Mouse (Mus musculus) myocyte (in vitro differentiated cells): Measurements from ENCODE around the gene 2310007B03Rik. TPM values are rescaled to one million over a fixed set of nuclear protein-coding genes. Genes with fewer than 3 reads are reported as not detected.
A peak's percentile ranks its signal among the peaks of the same experiment; 100 is the strongest.

Source experiments
- H3K27me3 ChIP-seq: one replicate; pipeline ENCODE4 v1.6.1; 2011; ENCODE audit not compliant: control insufficient read depth, insufficient read depth, insufficient read length
- H3K36me3 ChIP-seq: one replicate; pipeline ENCODE4 v1.6.1; 2011; ENCODE audit not compliant: control insufficient read depth, insufficient read depth
- H3K4me2 ChIP-seq: one replicate; pipeline ENCODE4 v1.6.1; 2011; ENCODE audit warnings: low read depth, control low read depth
- H3K4me3 ChIP-seq: one replicate; pipeline ENCODE4 v1.5.1; 2011; ENCODE audit warnings: mild to moderate bottlenecking, control low read depth, moderate library complexity
- H3K79me2 ChIP-seq: one replicate; pipeline ENCODE4 v1.6.1; 2011; ENCODE audit not compliant: control insufficient read depth, insufficient read depth
- H3ac ChIP-seq: one replicate; pipeline ENCODE4 v1.6.1; 2011; ENCODE audit not compliant: control insufficient read depth, insufficient read length
- CEBPB ChIP-seq: IDR thresholded peaks from 2 replicates; pipeline ENCODE4 v1.6.1; 2011; ENCODE audit warnings: mild to moderate bottlenecking, moderate library complexity; ENCODE audit not compliant: poor library complexity, insufficient read depth, severe bottlenecking
- E2F4 ChIP-seq: IDR thresholded peaks from one replicate; pipeline ENCODE4 v1.6.1; 2011; ENCODE audit warnings: mild to moderate bottlenecking, control low read depth, moderate library complexity; ENCODE audit not compliant: insufficient read depth
- MAX ChIP-seq: IDR thresholded peaks from one replicate; pipeline ENCODE4 v1.6.1; 2011; ENCODE audit warnings: low read depth, mild to moderate bottlenecking, control low read depth
- MYOD1 ChIP-seq, 3 experiments: IDR thresholded peaks; one replicate each; pipeline ENCODE4 v1.6.1; 2011; ENCODE audit warnings: control low read depth in 2 of 3, low read depth in 2 of 3, mild to moderate bottlenecking in 2 of 3, moderate library complexity in 1 of 3; ENCODE audit not compliant: insufficient read length in 2 of 3, control insufficient read depth in 1 of 3
- MYOG ChIP-seq, 3 experiments: IDR thresholded peaks; one replicate each; pipeline ENCODE4 v1.6.1; 2011; ENCODE audit warnings: control low read depth in 2 of 3, low read depth in 2 of 3, mild to moderate bottlenecking in 2 of 3; ENCODE audit not compliant: insufficient read length in 2 of 3, control insufficient read depth in 1 of 3, insufficient read depth in 1 of 3
- POLR2A ChIP-seq: IDR thresholded peaks from one replicate; pipeline ENCODE4 v1.6.1; 2011; ENCODE audit warnings: low read depth, mild to moderate bottlenecking, control low read depth, moderate library complexity; ENCODE audit not compliant: insufficient read length
- POLR2AphosphoS2 ChIP-seq: IDR thresholded peaks from one replicate; pipeline ENCODE4 v1.6.1; 2011; ENCODE audit warnings: low read depth, control low read depth; ENCODE audit not compliant: insufficient read length
- REST ChIP-seq: IDR thresholded peaks from one replicate; pipeline ENCODE4 v1.6.1; 2011; ENCODE audit warnings: mild to moderate bottlenecking, control low read depth, moderate library complexity; ENCODE audit not compliant: insufficient read depth, insufficient read length
- SRF ChIP-seq: IDR thresholded peaks from one replicate; pipeline ENCODE4 v1.6.1; 2011; ENCODE audit warnings: low read depth; ENCODE audit not compliant: control insufficient read depth, insufficient read length
- TCF12 ChIP-seq: IDR thresholded peaks from one replicate; pipeline ENCODE4 v1.6.1; 2011; ENCODE audit warnings: mild to moderate bottlenecking, control low read depth; ENCODE audit not compliant: poor library complexity, insufficient read depth, severe bottlenecking
- TCF3 ChIP-seq: IDR thresholded peaks from one replicate; pipeline ENCODE4 v1.6.1; 2011; ENCODE audit warnings: low read depth, control low read depth; ENCODE audit not compliant: insufficient read length
- USF1 ChIP-seq: IDR thresholded peaks from one replicate; pipeline ENCODE4 v1.6.1; 2011; ENCODE audit warnings: low read depth, mild to moderate bottlenecking, control low read depth, moderate library complexity
- polyA plus RNA-seq: library from polyadenylated mRNA; unstranded; fragments of >200 nt; fragmentation: generic; extraction: Trizol; gene quantifications from one replicate; pipeline ENCODE4 v1.2.1, GENCODE M21; 2012; ENCODE audit warnings: missing spikeins

The 2310007B03Rik gene
- polyA plus RNA-seq, 1 experiment = 0.06 TPM

GRCm38 (mm10) chr1:93175849-93176248, 15.1 kb upstream of the 2310007B03Rik start:
- no peaks in the 10 kb centered on the region for H3K27me3 ChIP-seq
- H3K4me2 ChIP-seq = no peak overlapping the region
- H3ac ChIP-seq = no peak overlapping the region
- no peak overlapping the region for H3K4me3 ChIP-seq
- TF ChIP-seq E2F4 (no peak), POLR2A (no peak), TCF3 (no peak), TCF12 (no peak), USF1 (no peak), POLR2AphosphoS2 (no peak), SRF (no peak), REST (no peak), MYOD1 (IDR thresholded peaks at IDR 0.05; ENCODE audit: control insufficient read depth in 1 of 3, insufficient read length in 2 of 3, low read depth in 2 of 3) (no peak), MYOG (IDR thresholded peaks at IDR 0.05; ENCODE audit: control insufficient read depth in 1 of 3, insufficient read depth in 1 of 3, insufficient read length in 2 of 3, low read depth in 2 of 3) (no peak), CEBPB (no peak)
- H3K36me3 ChIP-seq = no peaks in the 10 kb centered on the region
- no peaks in the 10 kb centered on the region for H3K79me2 ChIP-seq

DNA sequence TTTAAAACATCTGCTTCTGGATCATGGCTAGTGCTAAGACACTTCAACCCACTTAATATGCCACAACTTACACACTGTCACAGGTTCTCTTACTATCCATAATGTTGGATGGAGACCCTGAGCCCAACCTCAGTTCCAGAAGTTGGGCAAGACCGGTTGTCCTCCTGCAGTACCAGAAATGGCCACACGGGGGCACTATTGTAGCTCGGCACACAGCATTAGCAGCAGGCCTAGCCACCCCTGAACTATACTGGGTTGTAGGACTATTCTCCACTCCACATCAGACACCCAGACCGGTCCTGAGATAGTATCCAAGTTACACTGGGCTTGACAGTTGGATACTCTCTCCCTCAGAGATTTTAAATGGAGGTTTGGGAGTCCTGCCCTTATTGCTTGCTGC, 13.7 kb upstream of the 2310007B03Rik start:
- no peak for TF ChIP-seq USF1
- no peak for TF ChIP-seq CEBPB
- TF ChIP-seq SRF = no peak
- no peak for TF ChIP-seq E2F4
- TF ChIP-seq MYOG (IDR thresholded peaks at IDR 0.05; ENCODE audit: control insufficient read depth in 1 of 3, insufficient read depth in 1 of 3, insufficient read length in 2 of 3, low read depth in 2 of 3) = no peak
- no peak for TF ChIP-seq POLR2A
- TF ChIP-seq TCF12 = no peak
- no peak for TF ChIP-seq MAX
- H3K27me3 ChIP-seq = no peaks in the 10 kb centered on the region
- no peak overlapping the region for H3K4me3 ChIP-seq
- no peak overlapping the region for H3K4me2 ChIP-seq
- no peak overlapping the region for H3ac ChIP-seq
- H3K36me3 ChIP-seq = no peaks in the 10 kb centered on the region
- no peaks in the 10 kb centered on the region for H3K79me2 ChIP-seq

GRCm38 (mm10) chr1:93173665-93174064, 12.9 kb upstream of the 2310007B03Rik start:
- H3K79me2 ChIP-seq = no peaks in the 10 kb centered on the region
- H3K36me3 ChIP-seq = no peaks in the 10 kb centered on the region

GRCm38 (mm10) chr1:93168295-93168775, 7.6 kb upstream of the 2310007B03Rik start, which contains the start of gene Crocc2:
Crocc2 (plus strand) TSS chr1:93168725.
- no peaks in the 10 kb centered on the region for H3K79me2 ChIP-seq
- no peaks in the 10 kb centered on the region for H3K36me3 ChIP-seq
- no peak within 1 kb of the TSS for H3K4me3 ChIP-seq
- no peaks in the 10 kb centered on the region for H3K27me3 ChIP-seq
- TF ChIP-seq REST (no peak), TCF3 (no peak), USF1 (no peak), MAX (no peak), CEBPB (no peak), POLR2AphosphoS2 (no peak)
- H3ac ChIP-seq = no peak within 1 kb of the TSS
- H3K4me2 ChIP-seq = no peak within 1 kb of the TSS

More at GRCm38 (mm10) chr1:93173665-93174064, 12.9 kb upstream of the 2310007B03Rik start:
- no peak overlapping the region for H3ac ChIP-seq
- peak overlapping the region; percentile 45 for H3K4me2 ChIP-seq
- TF ChIP-seq USF1 = no peak
- TF ChIP-seq TCF12 = no peak
- TF ChIP-seq MYOD1 (IDR thresholded peaks at IDR 0.05; ENCODE audit: control insufficient read depth in 1 of 3, insufficient read length in 2 of 3, low read depth in 2 of 3) = no peak
- TF ChIP-seq E2F4 = no peak
- no peak for TF ChIP-seq MAX
- TF ChIP-seq POLR2A = no peak
- no peak for TF ChIP-seq SRF
- no peaks in the 10 kb centered on the region for H3K27me3 ChIP-seq
- H3K4me3 ChIP-seq = no peak overlapping the region

DNA sequence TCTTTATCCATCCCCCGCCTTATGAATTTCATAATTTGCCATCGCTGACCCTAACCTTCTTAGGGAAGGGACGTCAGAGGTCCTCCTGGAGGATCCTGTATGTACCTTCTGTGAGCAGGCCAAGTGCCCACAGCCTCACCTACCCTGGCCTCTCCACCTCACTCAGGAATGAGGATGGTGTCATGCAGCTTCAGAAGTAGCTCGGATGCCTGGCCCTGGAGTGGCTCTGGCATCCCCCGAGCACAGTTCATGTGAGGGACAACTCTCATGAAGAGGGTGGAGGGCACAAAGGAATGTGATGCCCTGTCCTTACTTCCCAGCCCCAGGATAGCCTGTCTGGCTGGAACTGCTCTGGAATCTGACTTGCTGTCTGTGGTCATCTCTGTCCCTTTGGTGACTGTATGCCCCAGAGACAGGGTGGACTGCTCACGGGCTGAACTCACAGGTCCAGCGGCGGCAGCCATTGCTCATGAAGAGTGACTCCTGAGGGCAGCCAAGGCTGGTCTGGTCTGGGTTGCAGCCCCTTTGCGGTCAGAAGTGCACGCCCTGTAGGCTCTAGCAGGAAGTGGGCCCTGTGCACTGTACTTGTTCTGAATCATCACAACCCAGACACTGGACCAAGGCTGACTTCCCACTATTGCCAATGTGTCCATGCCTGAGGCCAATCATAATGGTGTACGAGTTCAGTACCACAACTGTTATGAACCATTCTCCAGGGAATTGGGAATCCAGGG, 5.8 kb upstream of the 2310007B03Rik start:
- TF ChIP-seq POLR2A (no peak), MAX (no peak), SRF (no peak), MYOG (IDR thresholded peaks at IDR 0.05; ENCODE audit: control insufficient read depth in 1 of 3, insufficient read depth in 1 of 3, insufficient read length in 2 of 3, low read depth in 2 of 3) (no peak), REST (no peak), MYOD1 (IDR thresholded peaks at IDR 0.05; ENCODE audit: control insufficient read depth in 1 of 3, insufficient read length in 2 of 3, low read depth in 2 of 3) (no peak), CEBPB (no peak), USF1 (no peak), TCF3 (no peak), E2F4 (no peak), TCF12 (no peak), POLR2AphosphoS2 (no peak)
- Histone ChIP-seq H3K79me2 (no peaks in the 10 kb centered on the region), H3K36me3 (no peaks in the 10 kb centered on the region), H3K4me2 (peak overlapping the region; percentile 18), H3K4me3 (no peak overlapping the region), H3ac (no peak overlapping the region), H3K27me3 (no peaks in the 10 kb centered on the region)
